Mouse (Mus musculus): ENCODE results near the gene U2af1l4. TPM values are rescaled to one million over a fixed set of nuclear protein-coding genes. Genes with fewer than 3 reads are reported as not detected.
A peak's percentile ranks its signal among the peaks of the same experiment; 100 is the strongest.

The U2af1l4 gene
- polyA plus RNA-seq, 1 experiment from 2014 or later, result 32.4 TPM

- Histone ChIP-seq H3K9ac (no peak overlapping the region), H3K27ac (replicated peaks) (no peak overlapping the region), H3K9me3 (replicated peaks) (no peaks in the 10 kb centered on the region), H3K27me3 (peaks cover 13% of the 10 kb centered on the region; the same call in 1 of the 2 replicates), H3K36me3 (replicated peaks) (no peaks in the 10 kb centered on the region), H3K4me3 (replicated peaks) (no peak overlapping the region), H3K4me1 (replicated peaks) (peaks cover 12% of the 10 kb centered on the region), H3K4me2 (peak overlapping the region; percentile 49)
- WGBS (ENCODE audit: insufficient replicate concordance), result 2% methylated on average over 16 of the region's 16 CpGs
- peak; percentile 93 for ATAC-seq (ENCODE audit: insufficient read depth)
Measured at GRCm38 (mm10) chr7:30599933-30600353, 36.8 kb downstream of the U2af1l4 start.

- peaks cover 11% of the 10 kb centered on the region for H3K4me1 ChIP-seq (replicated peaks)
- no peaks in the 10 kb centered on the region for H3K9me3 ChIP-seq (replicated peaks)
- 72% methylated on average over 7 of the region's 7 CpGs for WGBS (ENCODE audit: insufficient replicate concordance)
- no peak for ATAC-seq (ENCODE audit: insufficient read depth)
- peaks cover 6% of the 10 kb centered on the region; the same call in 1 of the 2 replicates for H3K27me3 ChIP-seq
- no peak overlapping the region for H3K27ac ChIP-seq (replicated peaks)
- H3K36me3 ChIP-seq (replicated peaks), result no peaks in the 10 kb centered on the region
- no peak overlapping the region for H3K9ac ChIP-seq
- H3K4me2 ChIP-seq, result peak overlapping the region; percentile 49; the same call in 1 of the 2 replicates
- H3K4me3 ChIP-seq (replicated peaks), result no peak overlapping the region
Measured at GRCm38 (mm10) chr7:30600651-30601050, 37.5 kb downstream of the U2af1l4 start.

GRCm38 (mm10) chr7:30602583-30602982 is 39.5 kb downstream of the U2af1l4 start:
- Histone ChIP-seq H3K4me3 (replicated peaks) (no peak overlapping the region), H3K9me3 (replicated peaks) (no peaks in the 10 kb centered on the region), H3K9ac (no peak overlapping the region), H3K36me3 (replicated peaks) (no peaks in the 10 kb centered on the region), H3K27me3 (peaks cover under 1% of the 10 kb centered on the region; the same call in 1 of the 2 replicates), H3K4me2 (no peak overlapping the region), H3K4me1 (replicated peaks) (peaks cover 11% of the 10 kb centered on the region), H3K27ac (replicated peaks) (no peak overlapping the region)
- 46% methylated on average over 3 of the region's 3 CpGs for WGBS (ENCODE audit: insufficient replicate concordance)
- ATAC-seq (ENCODE audit: insufficient read depth), result no peak

GRCm38 (mm10) chr7:30604424-30604823 is 41.3 kb downstream of the U2af1l4 start:
- Histone ChIP-seq H3K27me3 (no peaks in the 10 kb centered on the region; the same call in 1 of the 2 replicates), H3K36me3 (replicated peaks) (no peaks in the 10 kb centered on the region), H3K27ac (replicated peaks) (no peak overlapping the region), H3K4me3 (replicated peaks) (no peak overlapping the region), H3K9me3 (replicated peaks) (no peaks in the 10 kb centered on the region), H3K9ac (no peak overlapping the region), H3K4me2 (no peak overlapping the region), H3K4me1 (replicated peaks) (peaks cover 11% of the 10 kb centered on the region)
- 47% methylated on average over 8 of the region's 8 CpGs for WGBS (ENCODE audit: insufficient replicate concordance)
- ATAC-seq (ENCODE audit: insufficient read depth), result no peak

- Histone ChIP-seq H3K36me3 (replicated peaks) (no peaks in the 10 kb centered on the region), H3K9me3 (replicated peaks) (no peaks in the 10 kb centered on the region), H3K27me3 (no peaks in the 10 kb centered on the region; the same call in 1 of the 2 replicates), H3K27ac (replicated peaks) (no peak overlapping the region), H3K4me2 (no peak overlapping the region), H3K4me3 (replicated peaks) (no peak overlapping the region), H3K4me1 (replicated peaks) (peaks cover 6% of the 10 kb centered on the region), H3K9ac (no peak overlapping the region)
- WGBS (ENCODE audit: insufficient replicate concordance), result 59% methylated on average over 8 of the region's 8 CpGs
- no peak for ATAC-seq (ENCODE audit: insufficient read depth)
Measured at GRCm38 (mm10) chr7:30604944-30605343, 41.8 kb downstream of the U2af1l4 start.

GRCm38 (mm10) chr7:30607706-30608309 is 44.7 kb downstream of the U2af1l4 start:
- no peak for ATAC-seq (ENCODE audit: insufficient read depth)
- H3K4me2 ChIP-seq, result no peak overlapping the region

GRCm38 (mm10) chr7:30608476-30608875 is 45.4 kb downstream of the U2af1l4 start:
- Histone ChIP-seq H3K9me3 (replicated peaks) (no peaks in the 10 kb centered on the region), H3K36me3 (replicated peaks) (no peaks in the 10 kb centered on the region), H3K4me3 (replicated peaks) (no peak overlapping the region), H3K27me3 (no peaks in the 10 kb centered on the region; the same call in 1 of the 2 replicates), H3K4me1 (replicated peaks) (no peaks in the 10 kb centered on the region), H3K4me2 (no peak overlapping the region), H3K9ac (no peak overlapping the region), H3K27ac (replicated peaks) (no peak overlapping the region)
- no peak for ATAC-seq (ENCODE audit: insufficient read depth)
- 57% methylated on average over 16 of the region's 16 CpGs for WGBS (ENCODE audit: insufficient replicate concordance)

More at GRCm38 (mm10) chr7:30607706-30608309, 44.7 kb downstream of the U2af1l4 start:
- no peaks in the 10 kb centered on the region for H3K4me1 ChIP-seq (replicated peaks)
- 14% methylated on average over 8 of the region's 8 CpGs for WGBS (ENCODE audit: insufficient replicate concordance)
- H3K9ac ChIP-seq, result no peak overlapping the region
- H3K36me3 ChIP-seq (replicated peaks), result no peaks in the 10 kb centered on the region
- no peaks in the 10 kb centered on the region for H3K9me3 ChIP-seq (replicated peaks)
- no peak overlapping the region for H3K4me3 ChIP-seq (replicated peaks)
- no peaks in the 10 kb centered on the region; the same call in 1 of the 2 replicates for H3K27me3 ChIP-seq
- H3K27ac ChIP-seq (replicated peaks), result no peak overlapping the region

- H3K4me1 ChIP-seq (replicated peaks), result peaks cover 5% of the 10 kb centered on the region
- no peaks in the 10 kb centered on the region for H3K36me3 ChIP-seq (replicated peaks)
- no peaks in the 10 kb centered on the region; the same call in 1 of the 2 replicates for H3K27me3 ChIP-seq
- no peak overlapping the region for H3K27ac ChIP-seq (replicated peaks)
- no peak overlapping the region for H3K9ac ChIP-seq
- 37% methylated on average over 7 of the region's 7 CpGs for WGBS (ENCODE audit: insufficient replicate concordance)
- no peak overlapping the region for H3K4me2 ChIP-seq
- no peaks in the 10 kb centered on the region for H3K9me3 ChIP-seq (replicated peaks)
- no peak for ATAC-seq (ENCODE audit: insufficient read depth)
- H3K4me3 ChIP-seq (replicated peaks), result no peak overlapping the region
Measured at GRCm38 (mm10) chr7:30610043-30610442, 46.9 kb downstream of the U2af1l4 start.

GRCm38 (mm10) chr7:30612654-30613402 is 49.7 kb downstream of the U2af1l4 start, which contains the start of gene Upk1a:
Upk1a (minus strand) TSS chr7:30612847.
- Histone ChIP-seq H3K9ac (no peak within 1 kb of the TSS), H3K27ac (replicated peaks) (no peak within 1 kb of the TSS), H3K9me3 (replicated peaks) (no peaks in the 10 kb centered on the region), H3K4me2 (no peak within 1 kb of the TSS), H3K4me1 (replicated peaks) (peaks cover 15% of the 10 kb centered on the region), H3K36me3 (replicated peaks) (peaks cover 26% of the 10 kb centered on the region), H3K27me3 (no peaks in the 10 kb centered on the region; the same call in 1 of the 2 replicates), H3K4me3 (replicated peaks) (no peak within 1 kb of the TSS)
- WGBS (ENCODE audit: insufficient replicate concordance), result 58% methylated on average over 8 of the region's 8 CpGs
- ATAC-seq (ENCODE audit: insufficient read depth), result no peak

GRCm38 (mm10) chr7:30613529-30614112 is 50.5 kb downstream of the U2af1l4 start:
- peaks cover 33% of the 10 kb centered on the region for H3K36me3 ChIP-seq (replicated peaks)
- H3K27me3 ChIP-seq, result no peaks in the 10 kb centered on the region; the same call in 1 of the 2 replicates
- peaks cover 15% of the 10 kb centered on the region for H3K4me1 ChIP-seq (replicated peaks)
- no peak overlapping the region for H3K27ac ChIP-seq (replicated peaks)
- 17% methylated on average over 14 of the region's 14 CpGs for WGBS (ENCODE audit: insufficient replicate concordance)
- no peak overlapping the region for H3K4me3 ChIP-seq (replicated peaks)
- no peaks in the 10 kb centered on the region for H3K9me3 ChIP-seq (replicated peaks)
- no peak overlapping the region for H3K9ac ChIP-seq
- no peak overlapping the region for H3K4me2 ChIP-seq
- 0 out of 2 replicates have a peak, but pooled peaks have one; percentile 41 for ATAC-seq (ENCODE audit: insufficient read depth)

GRCm38 (mm10) chr7:30614454-30614853 is 51.4 kb downstream of the U2af1l4 start:
- WGBS (ENCODE audit: insufficient replicate concordance), result 42% methylated on average over 2 of the region's 2 CpGs
- peaks cover 15% of the 10 kb centered on the region for H3K4me1 ChIP-seq (replicated peaks)
- no peaks in the 10 kb centered on the region for H3K27me3 ChIP-seq
- no peak for ATAC-seq (ENCODE audit: insufficient read depth)
- H3K27ac ChIP-seq (replicated peaks), result no peak overlapping the region
- H3K36me3 ChIP-seq (replicated peaks), result peaks cover 41% of the 10 kb centered on the region
- H3K9me3 ChIP-seq (replicated peaks), result no peaks in the 10 kb centered on the region
- no peak overlapping the region for H3K9ac ChIP-seq
- H3K4me3 ChIP-seq (replicated peaks), result no peak overlapping the region
- H3K4me2 ChIP-seq, result no peak overlapping the region

Measured in liver, embryonic 15.5 days (tissue).